In the genomic region with DNA sequence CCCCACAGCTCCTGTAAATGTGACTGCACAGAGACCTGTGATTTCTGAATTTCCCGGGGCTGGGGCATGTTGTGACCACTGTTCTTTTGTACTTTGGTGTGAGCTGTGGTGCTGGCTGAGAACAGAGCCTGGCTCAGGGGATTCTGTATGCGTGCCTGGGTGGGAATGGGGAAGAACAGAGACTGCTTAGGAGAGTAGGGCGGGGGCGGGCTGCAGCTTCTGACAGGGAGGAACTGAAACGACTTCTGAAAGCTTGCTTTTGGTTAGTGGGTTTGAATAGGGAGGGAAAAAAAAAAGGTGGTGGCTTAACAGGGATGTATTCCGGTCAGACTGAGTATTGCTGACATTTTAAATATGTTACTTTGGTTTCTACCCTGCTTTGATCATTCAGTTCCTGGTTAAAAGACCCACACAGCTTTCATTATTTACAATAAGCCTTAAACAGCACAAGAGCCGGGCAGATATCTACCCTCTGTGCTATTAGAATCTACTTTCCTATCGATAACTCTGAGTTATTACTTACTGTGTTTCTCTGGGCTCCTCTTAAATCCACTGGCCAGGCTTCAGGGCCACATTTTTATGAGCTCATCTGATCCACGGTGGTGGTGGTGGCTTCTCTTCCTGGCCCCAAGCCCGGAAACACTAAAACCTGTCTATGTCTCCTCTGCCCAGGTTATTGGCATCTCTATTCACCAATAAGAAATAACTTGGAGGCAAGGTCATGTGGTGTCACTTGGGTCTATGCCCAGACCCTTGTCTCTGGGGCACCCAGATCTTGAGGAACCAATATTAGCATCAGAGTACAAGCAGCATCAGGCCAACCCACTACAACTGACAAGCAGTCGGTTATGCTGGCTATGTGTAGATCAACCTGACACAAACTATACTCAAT, we compare ENCODE assay signal across 8 mouse cellular contexts. TPM values are rescaled to one million over a fixed set of nuclear protein-coding genes. Genes with fewer than 3 reads are reported as not detected.
DNase-seq lines count a peak whose midpoint lies in the region; ATAC-seq lines count a peak whose summit lies in the region.

No protein-coding gene starts in this region.

- no peak overlapping the region for H3K4me2 ChIP-seq in embryonic facial prominence, embryonic 14.5 days (ENCODE audit: low read depth, low read length)
- H3K4me2 ChIP-seq in stomach, embryonic 16.5 days (ENCODE audit: low read depth, low read length): no peak overlapping the region

- H3K4me3 ChIP-seq in embryonic facial prominence, embryonic 14.5 days (ENCODE audit: low read depth, low read length): no peak overlapping the region
- peak overlapping the region; percentile 16 for H3K4me3 ChIP-seq in stomach, embryonic 16.5 days (replicated peaks; ENCODE audit: low read length)

- no peak for DNase-seq in frontal cortex, postnatal 36 days (ENCODE audit: low spot score in 2 of 2)
- DNase-seq in CD4-positive helper T cell, adult 2 months (ENCODE audit: low read depth, low spot score): peak; percentile 82
- peak; percentile 8 for DNase-seq in embryonic facial prominence, embryonic 14.5 days (ENCODE audit: low spot score)
- DNase-seq in kidney, postnatal 25 days: peak; percentile 23 to 44
- DNase-seq in lung, postnatal 14 days: no peak
- no peak for DNase-seq in MN1 (ENCODE audit: low spot score)

- no peaks in the 10 kb centered on the region for H3K9me3 ChIP-seq in embryonic facial prominence, embryonic 14.5 days (ENCODE audit: control insufficient read depth, low read length)
- no peaks in the 10 kb centered on the region for H3K9me3 ChIP-seq in stomach, embryonic 16.5 days (replicated peaks; ENCODE audit: control insufficient read depth, low read length)

- H3K4me1 ChIP-seq in embryonic facial prominence, embryonic 14.5 days (ENCODE audit: control insufficient read depth, insufficient read depth, low read length): 0 out of 2 replicates have a peak, but pooled peaks cover 2% of the 10 kb centered on the region
- H3K4me1 ChIP-seq in stomach, embryonic 16.5 days (ENCODE audit: control insufficient read depth, insufficient read depth, low read length): 0 out of 2 replicates have a peak, but pooled peaks cover 3% of the 10 kb centered on the region

- no peak overlapping the region for H3K27ac ChIP-seq in embryonic facial prominence, embryonic 14.5 days (replicated peaks; ENCODE audit: low read depth, low read length)
- peak overlapping the region; percentile 52; the same call in 1 of the 2 replicates for H3K27ac ChIP-seq in stomach, embryonic 16.5 days (ENCODE audit: low read length)

- WGBS in embryonic facial prominence, embryonic 14.5 days: 48% methylated on average over 11 of the region's 11 CpGs
- 45% methylated on average over 11 of the region's 11 CpGs for WGBS in stomach, embryonic 16.5 days

- no peaks in the 10 kb centered on the region for H3K27me3 ChIP-seq in embryonic facial prominence, embryonic 14.5 days (replicated peaks; ENCODE audit: control insufficient read depth, insufficient read depth, low read length)
- H3K27me3 ChIP-seq in stomach, embryonic 16.5 days (ENCODE audit: control insufficient read depth, insufficient read depth, low read length): no peaks in the 10 kb centered on the region

- peak; percentile 87 for ATAC-seq in frontal cortex, adult (ENCODE audit: low TSS enrichment)
- no peak for ATAC-seq in embryonic facial prominence, embryonic 14.5 days (ENCODE audit: low read depth)
- ATAC-seq in stomach, embryonic 16.5 days (ENCODE audit: insufficient read depth, low FRiP score): no peak

- no peaks in the 10 kb centered on the region for H3K36me3 ChIP-seq in embryonic facial prominence, embryonic 14.5 days (ENCODE audit: control insufficient read depth, insufficient read depth, low read length)
- H3K36me3 ChIP-seq in stomach, embryonic 16.5 days (ENCODE audit: control insufficient read depth, insufficient read depth, low read length): no peaks in the 10 kb centered on the region

- peak overlapping the region; percentile 21; the same call in 1 of the 2 replicates for H3K9ac ChIP-seq in embryonic facial prominence, embryonic 14.5 days (ENCODE audit: low read depth, low read length)
- no peak overlapping the region for H3K9ac ChIP-seq in stomach, embryonic 16.5 days (ENCODE audit: low read length)

RNA-seq across cellular contexts. Expression of a gene that starts 2.0 kb away (rescaled TPM):
- polyA plus RNA-seq in embryonic facial prominence, embryonic 14.5 days (2014; fragmentation: Nextera tagmentation; extraction: Ambion mirVana): 7.1 and 9.6 TPM in 2 replicates
- polyA plus RNA-seq in stomach, embryonic 16.5 days (2015; fragmentation: Nextera tagmentation; extraction: Ambion mirVana): 9.3 and 9.5 TPM in 2 replicates

RNA-seq across cellular contexts. Expression of a gene that starts 46.3 kb away (rescaled TPM):
- 1.0 and 1.4 TPM in 2 replicates for polyA plus RNA-seq in embryonic facial prominence, embryonic 14.5 days (2014; fragmentation: Nextera tagmentation; extraction: Ambion mirVana)
- 0.81 and 0.85 TPM in 2 replicates for polyA plus RNA-seq in stomach, embryonic 16.5 days (2015; fragmentation: Nextera tagmentation; extraction: Ambion mirVana)

RNA-seq across cellular contexts. Expression of a gene that starts 49.8 kb away (rescaled TPM):
- polyA plus RNA-seq in embryonic facial prominence, embryonic 14.5 days (2014; fragmentation: Nextera tagmentation; extraction: Ambion mirVana): 0.29 and 0.50 TPM in 2 replicates
- 1.4 and 1.5 TPM in 2 replicates for polyA plus RNA-seq in stomach, embryonic 16.5 days (2015; fragmentation: Nextera tagmentation; extraction: Ambion mirVana)

Comparison
In these comparisons a context has a peak if more than half of its experiments do, and no peak if none do; other contexts are left out.
1. DNase-seq: peak in CD4-positive helper T cell, adult 2 months (single experiment), embryonic facial prominence, embryonic 14.5 days (single experiment) and kidney, postnatal 25 days (2 of 2); none in frontal cortex, postnatal 36 days (0 of 2), lung, postnatal 14 days (single experiment) and MN1 (single experiment).